Mouse (Mus musculus): ENCODE measurements around the gene Hoxb1. TPM values are rescaled to one million over a fixed set of nuclear protein-coding genes. Genes with fewer than 3 reads are reported as not detected.
A peak's percentile ranks its signal among the peaks of the same experiment; 100 is the strongest.

Gene Hoxb1
- 0.15 TPM in 1 of 2 replicates, not detected in the other for polyA plus RNA-seq (2015; fragmentation: Nextera tagmentation; extraction: Ambion mirVana)

DNA sequence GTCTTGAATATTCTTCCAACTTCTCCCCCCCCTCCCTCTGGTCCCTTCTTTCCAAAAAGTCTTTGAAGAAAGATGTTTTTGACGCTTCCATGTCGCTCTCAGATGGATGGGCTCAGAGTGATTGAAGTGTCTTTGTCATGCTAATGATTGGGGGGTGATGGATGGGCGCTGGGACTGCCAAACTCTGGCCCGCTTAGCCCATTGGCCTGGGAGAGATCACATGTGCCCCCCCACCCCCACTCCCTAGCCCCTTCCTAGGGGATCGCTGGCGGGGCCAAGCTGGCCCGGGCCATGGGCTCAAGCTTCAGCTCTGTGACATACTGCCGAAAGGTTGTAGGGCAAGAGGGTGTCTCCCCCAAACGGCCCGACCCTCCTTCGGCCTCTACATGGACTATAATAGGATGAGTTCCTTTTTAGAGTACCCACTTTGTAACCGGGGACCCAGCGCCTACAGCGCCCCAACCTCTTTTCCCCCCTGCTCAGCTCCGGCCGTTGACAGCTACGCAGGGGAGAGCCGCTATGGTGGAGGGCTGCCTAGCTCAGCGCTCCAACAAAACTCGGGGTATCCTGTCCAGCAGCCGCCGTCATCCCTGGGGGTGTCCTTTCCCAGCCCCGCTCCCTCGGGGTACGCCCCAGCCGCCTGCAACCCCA is at the start of gene Hoxb1:
Gene Hoxb1 (plus strand): TSS at position 312 of the 651 bp plus-strand sequence.
- ATAC-seq (ENCODE audit: insufficient number of reproducible peaks, low FRiP score, low TSS enrichment, low read depth) = no peak
- no peaks in the 10 kb centered on the region for H3K36me3 ChIP-seq
- peaks cover 11% of the 10 kb centered on the region for H3K4me1 ChIP-seq
- 0 out of 2 replicates have a peak within 1 kb of the TSS, but pooled peaks have one; percentile 7 for H3K4me3 ChIP-seq
- WGBS = 7% methylated on average over 26 of the region's 26 CpGs
- peak within 1 kb of the TSS; percentile 33 for H3K4me2 ChIP-seq
- no peaks in the 10 kb centered on the region for H3K9me3 ChIP-seq
- no peak within 1 kb of the TSS for H3K27ac ChIP-seq
- peaks cover 86% of the 10 kb centered on the region for H3K27me3 ChIP-seq
- no peak within 1 kb of the TSS for H3K9ac ChIP-seq

DNA sequence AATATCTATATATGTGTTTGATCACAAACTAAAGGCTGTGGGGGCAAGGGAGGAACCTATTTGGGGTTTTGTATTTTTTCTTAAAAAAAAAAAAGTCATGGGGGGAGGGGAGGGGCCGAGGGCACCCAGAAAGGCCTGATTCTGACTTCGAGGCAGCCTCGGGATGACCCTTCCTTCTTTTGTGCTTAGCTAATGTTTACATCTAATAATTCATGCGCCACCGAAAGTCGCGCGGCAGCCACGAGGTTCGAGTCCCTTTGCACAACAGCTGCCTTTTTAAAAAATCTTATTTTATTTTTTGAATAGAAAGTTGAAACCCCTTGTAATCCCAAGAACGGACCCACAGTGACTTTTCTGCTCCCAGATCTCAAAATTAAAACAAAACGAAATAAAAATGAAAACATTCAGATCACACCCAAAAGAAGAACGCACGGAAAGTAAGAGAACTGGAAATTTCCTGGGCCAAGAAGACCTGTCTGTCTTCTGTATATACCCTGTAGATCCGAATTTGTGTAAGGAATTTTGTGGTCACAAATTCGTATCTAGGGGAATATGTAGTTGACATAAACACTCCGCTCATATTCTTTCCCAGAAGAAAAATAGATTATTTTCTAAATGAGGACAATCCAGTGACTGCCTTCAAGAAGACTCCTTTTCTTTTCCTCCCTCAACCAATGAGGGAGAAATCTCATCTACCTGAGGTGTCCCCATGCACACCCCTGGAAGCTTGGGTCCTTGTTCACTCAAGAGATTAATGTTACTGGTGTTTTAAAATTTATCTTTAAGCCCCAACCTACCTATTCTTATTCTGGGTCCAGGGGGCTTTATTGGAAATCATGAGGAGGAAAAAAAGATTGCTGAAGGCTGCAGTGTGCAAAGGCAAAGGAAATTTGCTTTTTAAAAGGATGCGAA is 48.6 kb upstream of the Hoxb1 start:
- H3K27ac ChIP-seq = no peak overlapping the region
- H3K9ac ChIP-seq = no peak overlapping the region

DNA sequence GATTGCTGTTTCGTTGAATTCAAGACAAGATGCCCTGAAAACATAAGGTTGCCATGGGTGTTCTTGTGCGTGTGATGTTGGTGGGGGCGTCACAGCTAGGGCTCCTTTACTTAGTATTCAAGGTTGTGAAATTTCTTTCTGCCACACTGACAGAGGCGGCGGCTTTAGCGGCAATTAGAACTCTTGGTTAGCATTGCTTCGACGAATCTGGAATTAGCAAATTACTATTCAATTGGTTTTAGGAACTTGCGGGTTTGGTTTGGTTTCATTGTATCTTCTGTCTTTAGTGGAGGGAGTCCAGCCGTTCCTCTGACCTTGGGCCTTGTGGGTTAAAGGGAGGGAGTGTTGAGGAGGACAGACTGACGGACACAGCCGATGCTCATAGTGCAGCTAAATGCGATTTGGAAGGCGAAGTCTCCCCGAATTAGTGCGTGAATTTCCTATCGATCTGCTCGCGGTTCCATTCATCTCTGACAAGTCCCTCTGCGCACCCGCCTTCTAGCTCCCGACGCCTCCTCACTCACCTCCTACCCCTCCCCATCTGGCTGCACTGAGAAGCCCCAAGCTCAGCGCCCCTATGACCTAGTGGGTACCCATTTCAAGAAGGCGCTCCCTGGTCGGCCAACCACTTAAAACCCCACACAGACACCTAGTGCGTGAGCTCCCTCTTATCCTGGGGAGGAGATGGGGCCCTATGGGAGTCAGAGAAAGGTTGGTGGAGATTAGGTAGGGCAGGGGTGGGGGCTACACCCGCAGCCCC is 47.8 kb upstream of the Hoxb1 start, which contains the start of gene Hoxb4:
Gene Hoxb4 (plus strand): TSS at position 660 of the 760 bp plus-strand sequence.
- ATAC-seq (ENCODE audit: insufficient number of reproducible peaks, low FRiP score, low TSS enrichment, low read depth) = no peak
- Histone ChIP-seq H3K4me2 (peak within 1 kb of the TSS; percentile 47), H3K27ac (peak within 1 kb of the TSS; percentile 50), H3K9ac (no peak within 1 kb of the TSS; the same call in 1 of the 2 replicates), H3K4me3 (peak within 1 kb of the TSS; percentile 39), H3K27me3 (peaks cover 99% of the 10 kb centered on the region), H3K4me1 (peaks cover 24% of the 10 kb centered on the region), H3K36me3 (no peaks in the 10 kb centered on the region), H3K9me3 (no peaks in the 10 kb centered on the region)
- 6% methylated on average over 28 of the region's 28 CpGs for WGBS

More for the DNA sequence above, 48.6 kb upstream of the Hoxb1 start:
- Histone ChIP-seq H3K36me3 (no peaks in the 10 kb centered on the region), H3K4me2 (no peak overlapping the region), H3K4me3 (no peak overlapping the region), H3K27me3 (peaks cover 99% of the 10 kb centered on the region), H3K9me3 (no peaks in the 10 kb centered on the region), H3K4me1 (peaks cover 26% of the 10 kb centered on the region)
- 12% methylated on average over 18 of the region's 18 CpGs for WGBS
- ATAC-seq (ENCODE audit: insufficient number of reproducible peaks, low FRiP score, low TSS enrichment, low read depth) = no peak

DNA sequence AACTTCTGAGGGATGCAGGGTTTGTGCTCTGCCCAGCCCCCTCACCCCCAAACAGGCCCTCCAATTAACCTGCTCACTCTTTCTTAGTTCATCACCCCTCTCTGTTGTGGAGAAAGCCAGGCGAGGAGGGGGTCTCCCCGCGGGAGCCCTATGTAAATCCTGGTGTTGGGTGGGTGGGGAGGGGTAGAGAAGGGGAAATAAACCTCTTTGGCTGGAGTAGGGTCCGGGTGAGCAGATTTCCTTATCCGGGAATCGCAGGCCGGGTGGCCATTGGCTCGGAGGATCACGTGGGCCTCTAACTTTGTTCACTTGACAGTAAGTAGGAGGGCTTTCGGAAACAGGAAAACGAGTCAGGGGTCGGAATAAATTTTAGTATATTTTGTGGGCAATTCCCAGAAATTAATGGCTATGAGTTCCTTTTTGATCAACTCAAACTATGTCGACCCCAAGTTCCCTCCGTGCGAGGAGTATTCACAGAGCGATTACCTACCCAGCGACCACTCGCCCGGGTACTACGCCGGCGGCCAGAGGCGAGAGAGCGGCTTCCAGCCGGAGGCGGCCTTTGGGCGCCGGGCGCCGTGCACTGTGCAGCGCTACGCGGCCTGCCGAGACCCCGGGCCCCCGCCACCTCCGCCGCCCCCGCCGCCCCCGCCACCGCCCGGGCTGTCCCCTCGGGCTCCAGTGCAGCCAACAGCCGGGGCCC is 47.0 kb upstream of the Hoxb1 start:
- Histone ChIP-seq H3K9me3 (no peaks in the 10 kb centered on the region), H3K4me1 (peaks cover 24% of the 10 kb centered on the region), H3K4me3 (peak overlapping the region; percentile 39), H3K36me3 (no peaks in the 10 kb centered on the region), H3K9ac (no peak overlapping the region; the same call in 1 of the 2 replicates), H3K27me3 (peaks cover 98% of the 10 kb centered on the region), H3K27ac (peak overlapping the region; percentile 50), H3K4me2 (peak overlapping the region; percentile 47)
- 1% methylated on average over 44 of the region's 45 CpGs for WGBS
- ATAC-seq (ENCODE audit: insufficient number of reproducible peaks, low FRiP score, low TSS enrichment, low read depth) = no peak; the same call in 1 of the 2 replicates

DNA sequence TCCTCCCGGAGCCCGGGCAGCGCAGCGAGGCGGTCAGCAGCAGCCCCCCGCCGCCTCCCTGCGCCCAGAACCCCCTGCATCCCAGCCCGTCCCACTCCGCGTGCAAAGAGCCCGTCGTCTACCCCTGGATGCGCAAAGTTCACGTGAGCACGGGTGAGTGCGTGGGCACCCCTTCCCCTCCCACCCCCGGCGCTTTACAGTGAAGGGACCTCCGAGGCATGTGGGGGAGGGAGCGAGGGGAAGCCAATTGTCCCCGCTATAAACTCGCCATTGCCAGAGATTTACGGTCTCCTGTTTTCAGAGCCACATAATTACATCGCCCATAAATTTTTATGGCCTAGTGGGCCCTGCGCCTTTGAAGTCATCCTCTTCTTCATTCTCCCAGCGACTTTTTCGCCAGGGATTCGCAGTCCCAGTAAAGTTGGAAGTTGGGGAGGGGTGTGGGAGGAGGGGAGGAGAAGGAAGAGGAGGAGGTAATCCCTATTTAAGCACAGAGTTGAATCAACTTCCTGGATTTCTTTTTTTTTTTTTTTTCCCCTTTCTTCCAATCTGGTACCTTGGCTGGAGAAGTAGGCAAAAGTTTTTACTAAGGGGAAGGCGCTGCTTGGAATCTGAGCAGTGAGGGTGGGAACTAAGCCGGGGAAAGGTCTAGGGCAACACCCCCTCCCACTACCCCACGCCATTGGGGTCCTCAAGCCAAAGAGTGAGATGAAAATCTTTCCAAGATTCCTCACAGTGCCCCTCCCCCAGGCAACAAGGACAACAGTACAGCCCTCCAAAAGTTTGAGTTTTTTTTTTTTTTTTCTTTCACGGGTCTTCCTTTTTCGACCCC is 46.3 kb upstream of the Hoxb1 start:
- H3K9ac ChIP-seq = no peak overlapping the region; the same call in 1 of the 2 replicates
- ATAC-seq (ENCODE audit: insufficient number of reproducible peaks, low FRiP score, low TSS enrichment, low read depth) = no peak
- H3K4me3 ChIP-seq = peak overlapping the region; percentile 39
- no peaks in the 10 kb centered on the region for H3K36me3 ChIP-seq
- H3K9me3 ChIP-seq = no peaks in the 10 kb centered on the region
- peak overlapping the region; percentile 47 for H3K4me2 ChIP-seq
- H3K27me3 ChIP-seq = peaks cover 98% of the 10 kb centered on the region
- H3K27ac ChIP-seq = peak overlapping the region; percentile 50
- peaks cover 24% of the 10 kb centered on the region for H3K4me1 ChIP-seq
- WGBS = under 1% methylated on average over 31 of the region's 34 CpGs

DNA sequence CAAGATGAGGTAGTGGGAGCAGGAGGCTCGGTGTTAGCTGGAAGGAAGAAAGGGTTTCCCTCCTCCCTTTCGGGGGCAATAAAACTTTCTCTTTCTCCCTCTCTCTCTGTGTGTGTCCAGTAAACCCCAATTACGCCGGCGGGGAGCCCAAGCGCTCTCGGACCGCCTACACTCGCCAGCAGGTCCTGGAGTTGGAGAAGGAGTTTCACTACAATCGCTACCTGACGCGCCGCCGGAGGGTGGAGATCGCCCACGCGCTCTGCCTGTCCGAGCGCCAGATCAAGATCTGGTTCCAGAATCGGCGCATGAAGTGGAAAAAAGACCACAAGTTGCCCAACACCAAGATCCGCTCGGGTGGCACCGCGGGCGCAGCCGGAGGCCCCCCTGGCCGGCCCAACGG is 45.6 kb upstream of the Hoxb1 start:
- no peak for ATAC-seq (ENCODE audit: insufficient number of reproducible peaks, low FRiP score, low TSS enrichment, low read depth)
- no peak overlapping the region for H3K9ac ChIP-seq
- peak overlapping the region; percentile 47 for H3K4me2 ChIP-seq
- H3K27ac ChIP-seq = no peak overlapping the region; the same call in 1 of the 2 replicates
- peaks cover 97% of the 10 kb centered on the region for H3K27me3 ChIP-seq
- peak overlapping the region; percentile 39 for H3K4me3 ChIP-seq
- H3K36me3 ChIP-seq = no peaks in the 10 kb centered on the region
- WGBS = under 1% methylated on average over 29 of the region's 29 CpGs
- H3K4me1 ChIP-seq = peaks cover 20% of the 10 kb centered on the region
- no peaks in the 10 kb centered on the region for H3K9me3 ChIP-seq

DNA sequence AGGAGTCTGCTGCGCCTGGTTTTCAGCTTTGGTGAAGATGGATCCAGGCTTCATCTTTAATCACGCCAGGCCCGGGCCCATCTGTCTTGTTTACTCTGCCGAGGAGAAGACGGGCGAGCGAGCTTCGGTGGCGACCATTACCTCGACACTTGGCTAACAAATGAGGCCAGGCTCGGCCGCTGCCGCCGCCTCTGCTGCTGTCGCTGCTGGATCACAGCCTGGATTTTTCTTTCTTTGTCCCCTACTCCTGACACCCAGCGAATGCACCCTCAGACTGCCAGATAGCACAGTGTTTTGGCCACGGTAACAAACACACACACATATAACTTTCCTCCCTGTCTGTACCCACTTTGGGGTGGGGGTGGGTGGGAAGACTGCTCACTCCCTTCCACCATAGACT is 44.9 kb upstream of the Hoxb1 start:
- Histone ChIP-seq H3K36me3 (no peaks in the 10 kb centered on the region), H3K27me3 (peaks cover 97% of the 10 kb centered on the region), H3K9ac (no peak overlapping the region), H3K4me3 (no peak overlapping the region), H3K4me1 (peaks cover 19% of the 10 kb centered on the region), H3K4me2 (no peak overlapping the region), H3K9me3 (no peaks in the 10 kb centered on the region), H3K27ac (no peak overlapping the region)
- no peak for ATAC-seq (ENCODE audit: insufficient number of reproducible peaks, low FRiP score, low TSS enrichment, low read depth)
- WGBS = 22% methylated on average over 17 of the region's 17 CpGs

DNA sequence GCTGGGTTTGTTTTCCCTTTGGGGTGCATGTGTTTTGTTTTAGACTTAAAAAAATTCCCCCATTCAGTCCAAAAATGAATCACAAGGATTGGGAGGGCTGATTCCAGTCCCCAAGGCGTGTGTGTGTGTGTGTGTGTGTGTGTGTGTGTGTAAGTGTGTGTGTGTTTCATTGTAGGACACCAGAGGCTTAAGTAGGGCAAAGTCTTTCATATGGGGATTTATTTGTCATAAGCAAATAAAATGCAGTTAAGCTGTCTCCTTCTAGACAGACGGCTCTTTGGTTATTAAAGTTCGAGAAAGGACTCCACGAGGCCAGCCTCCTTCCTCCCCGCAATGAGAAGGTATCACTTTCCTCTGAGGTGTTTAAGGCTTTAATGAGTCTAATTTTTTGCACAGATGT is 43.7 kb upstream of the Hoxb1 start:
- no peaks in the 10 kb centered on the region for H3K9me3 ChIP-seq
- H3K9ac ChIP-seq = no peak overlapping the region
- no peak overlapping the region for H3K4me2 ChIP-seq
- 15% methylated on average over 5 of the region's 5 CpGs for WGBS
- no peak overlapping the region for H3K4me3 ChIP-seq
- H3K27ac ChIP-seq = no peak overlapping the region
- H3K36me3 ChIP-seq = no peaks in the 10 kb centered on the region
- peaks cover 23% of the 10 kb centered on the region for H3K4me1 ChIP-seq
- no peak for ATAC-seq (ENCODE audit: insufficient number of reproducible peaks, low FRiP score, low TSS enrichment, low read depth)
- peaks cover 98% of the 10 kb centered on the region for H3K27me3 ChIP-seq

DNA sequence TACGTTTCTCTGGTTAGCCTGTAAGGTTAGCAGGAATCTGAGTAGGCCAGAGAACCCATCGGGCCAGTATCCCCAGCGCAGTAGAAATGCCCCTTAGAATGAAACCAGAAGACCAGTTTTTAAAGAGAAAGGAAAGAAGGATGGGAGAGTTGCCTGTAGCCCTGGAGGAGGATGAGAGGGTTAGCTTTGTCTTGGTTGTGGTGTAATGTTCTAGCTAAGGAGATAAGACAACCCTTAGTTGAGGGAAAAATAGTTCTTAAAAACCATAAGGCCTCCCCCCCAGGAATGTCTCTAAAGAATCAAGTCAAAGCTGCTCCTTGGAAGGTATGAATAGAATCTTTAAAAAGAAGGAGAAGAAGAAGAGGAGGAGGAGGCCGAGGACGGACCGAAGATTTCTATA is 42.8 kb upstream of the Hoxb1 start:
- ATAC-seq (ENCODE audit: insufficient number of reproducible peaks, low FRiP score, low TSS enrichment, low read depth) = no peak
- H3K9ac ChIP-seq = no peak overlapping the region
- H3K4me1 ChIP-seq = peaks cover 23% of the 10 kb centered on the region
- H3K4me2 ChIP-seq = no peak overlapping the region
- peaks cover 98% of the 10 kb centered on the region for H3K27me3 ChIP-seq
- H3K27ac ChIP-seq = no peak overlapping the region
- H3K9me3 ChIP-seq = no peaks in the 10 kb centered on the region
- 25% methylated on average over 6 of the region's 6 CpGs for WGBS
- H3K4me3 ChIP-seq = no peak overlapping the region
- no peaks in the 10 kb centered on the region for H3K36me3 ChIP-seq

DNA sequence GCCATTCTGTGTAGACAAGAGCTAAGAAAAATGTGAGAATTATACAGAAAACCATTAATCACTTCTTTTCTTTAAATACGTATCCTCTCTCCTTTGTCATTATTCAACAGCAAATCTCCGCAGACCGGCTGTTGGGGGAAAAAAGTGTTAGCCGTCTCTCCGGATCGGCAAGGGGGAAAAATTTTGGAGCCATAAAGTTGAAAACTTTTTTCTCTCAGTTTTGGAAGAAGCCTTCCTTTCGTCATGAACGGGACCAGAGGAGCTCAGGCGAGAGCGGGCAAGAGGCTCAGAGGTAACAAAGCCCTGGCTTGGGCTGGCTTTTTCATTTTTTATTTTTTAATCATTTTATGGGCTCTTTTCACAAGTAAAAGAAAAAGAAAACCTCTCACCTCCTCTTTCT is 42.4 kb upstream of the Hoxb1 start, which contains the start of gene Hoxb3:
Gene Hoxb3 (plus strand): TSS at position 173 of the 400 bp plus-strand sequence.
- Histone ChIP-seq H3K27ac (no peak within 1 kb of the TSS), H3K9ac (no peak within 1 kb of the TSS), H3K27me3 (peaks cover 98% of the 10 kb centered on the region), H3K4me3 (no peak within 1 kb of the TSS), H3K4me1 (peaks cover 20% of the 10 kb centered on the region), H3K9me3 (no peaks in the 10 kb centered on the region), H3K4me2 (no peak within 1 kb of the TSS), H3K36me3 (no peaks in the 10 kb centered on the region)
- ATAC-seq (ENCODE audit: insufficient number of reproducible peaks, low FRiP score, low TSS enrichment, low read depth) = no peak
- WGBS = 25% methylated on average over 10 of the region's 10 CpGs
